Mouse (Mus musculus): Measurements from ENCODE around the gene Nxn.

Gene Nxn

GRCm38 (mm10) chr11:76294078-76294477 lies 104.9 kb downstream of the Nxn start:
- DNase-seq: no peak

GRCm38 (mm10) chr11:76292831-76293230 lies 106.1 kb downstream of the Nxn start:
- no peak for DNase-seq

GRCm38 (mm10) chr11:76292398-76292797 lies 106.5 kb downstream of the Nxn start:
- no peak for DNase-seq

GRCm38 (mm10) chr11:76291960-76292359 lies 107.0 kb downstream of the Nxn start:
- no peak for DNase-seq

GRCm38 (mm10) chr11:76290367-76290766 lies 108.6 kb downstream of the Nxn start:
- peak; percentile 87 for DNase-seq

GRCm38 (mm10) chr11:76288645-76289044 lies 110.3 kb downstream of the Nxn start:
- DNase-seq: no peak

GRCm38 (mm10) chr11:76287301-76287700 lies 111.6 kb downstream of the Nxn start:
- DNase-seq: no peak

- no peak for DNase-seq
These were observed 112.3 kb downstream of the Nxn start for GRCm38 (mm10) chr11:76286534-76287126.

- no peak for DNase-seq
These were observed 113.4 kb downstream of the Nxn start for GRCm38 (mm10) chr11:76285431-76286075.

GRCm38 (mm10) chr11:76283841-76284240 lies 115.1 kb downstream of the Nxn start:
- no peak for DNase-seq

- DNase-seq: no peak
These were observed 119.0 kb downstream of the Nxn start for GRCm38 (mm10) chr11:76279971-76280370.

- DNase-seq: no peak
These were observed 119.7 kb downstream of the Nxn start for GRCm38 (mm10) chr11:76278960-76279852.

GRCm38 (mm10) chr11:76272440-76272839 lies 126.5 kb downstream of the Nxn start:
- DNase-seq: peak; percentile 64

GRCm38 (mm10) chr11:76268521-76269065 lies 130.3 kb downstream of the Nxn start:
- no peak for DNase-seq

- DNase-seq: no peak
These were observed 130.9 kb downstream of the Nxn start for GRCm38 (mm10) chr11:76268001-76268459.

GRCm38 (mm10) chr11:76267550-76267949 lies 131.4 kb downstream of the Nxn start:
- DNase-seq: no peak

- DNase-seq: no peak
These were observed 136.2 kb downstream of the Nxn start for GRCm38 (mm10) chr11:76262611-76263351.

GRCm38 (mm10) chr11:76261224-76261623 lies 137.7 kb downstream of the Nxn start:
- no peak for DNase-seq

GRCm38 (mm10) chr11:76260208-76261050 lies 138.5 kb downstream of the Nxn start:
- no peak for DNase-seq

- no peak for DNase-seq
These were observed 140.4 kb downstream of the Nxn start for GRCm38 (mm10) chr11:76258511-76258910.

GRCm38 (mm10) chr11:76257386-76257785 lies 141.6 kb downstream of the Nxn start:
- no peak for DNase-seq

GRCm38 (mm10) chr11:76256129-76256528 lies 142.8 kb downstream of the Nxn start:
- DNase-seq: no peak

Data from cerebellum, adult 8-10 months (tissue).